Mouse (Mus musculus): ENCODE measurements around the gene Hdgf. TPM values are rescaled to one million over a fixed set of nuclear protein-coding genes. Genes with fewer than 3 reads are reported as not detected.

The Hdgf gene
- total and polyA plus RNA-seq, 3 experiments: 199 to 468 (median 215) TPM

DNA sequence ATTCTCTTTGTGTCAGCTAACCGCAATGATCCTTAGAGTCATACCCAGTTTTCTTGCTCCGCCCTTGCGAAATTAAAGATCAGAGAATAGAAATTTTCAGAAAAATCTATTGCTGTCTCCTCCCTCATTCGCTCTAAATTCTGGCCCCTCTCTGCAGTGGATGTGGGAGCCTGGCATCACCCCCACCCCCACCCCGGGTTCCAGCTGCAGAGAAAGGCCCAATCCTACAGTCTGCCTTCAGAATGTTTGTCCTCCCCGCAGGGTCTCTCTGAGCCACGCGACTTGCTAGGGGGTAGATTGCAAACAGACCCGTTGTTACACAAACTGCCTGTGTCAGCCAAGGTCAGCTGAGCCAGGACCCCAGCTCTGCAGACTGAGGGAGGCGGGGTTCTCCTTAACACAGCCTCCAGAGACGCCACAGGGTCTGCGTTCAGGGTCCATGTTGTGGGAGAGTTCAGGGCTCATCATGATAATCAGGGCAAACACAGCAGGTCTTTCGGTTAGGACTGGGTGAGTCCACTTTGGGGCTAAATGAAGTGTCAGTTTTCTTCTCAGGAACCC is 43.9 kb downstream of the Hdgf start:
- TF ChIP-seq ZMIZ1 (IDR thresholded peaks at IDR 0.05; ENCODE audit: low read depth, low read length) (no peak), SIN3A (IDR thresholded peaks at IDR 0.05; ENCODE audit: low read length) (no peak), CTCF (conservative IDR thresholded peaks at IDR 0.05 in 1 of 2, IDR thresholded peaks at IDR 0.05 in 1 of 2; ENCODE audit: low read depth in 2 of 2, low read length in 2 of 2) (no peak), ZKSCAN1 (IDR thresholded peaks at IDR 0.05; ENCODE audit: borderline replicate concordance, low read depth, low read length) (no peak), SMC3 (IDR thresholded peaks at IDR 0.05; ENCODE audit: low read depth, low read length) (no peak), HCFC1 (IDR thresholded peaks at IDR 0.05; ENCODE audit: low read depth, low read length) (no peak), MAFK (IDR thresholded peaks at IDR 0.05; ENCODE audit: insufficient replicate concordance, low read length) (no peak), ZNF384 (IDR thresholded peaks at IDR 0.05; ENCODE audit: low read depth, low read length) (no peak), USF1 (IDR thresholded peaks at IDR 0.05; ENCODE audit: low read depth, low read length) (no peak), KAT2A (IDR thresholded peaks at IDR 0.05; ENCODE audit: insufficient replicate concordance, low read length) (no peak), E2F4 (IDR thresholded peaks at IDR 0.05; ENCODE audit: insufficient replicate concordance, low read depth, low read length) (no peak), POLR2AphosphoS2 (IDR thresholded peaks at IDR 0.05; ENCODE audit: low read depth, low read length) (no peak), PAX5 (IDR thresholded peaks at IDR 0.05; ENCODE audit: low read length) (no peak), ETS1 (conservative IDR thresholded peaks at IDR 0.05; ENCODE audit: low read depth, low read length) (no peak), RAD21 (IDR thresholded peaks at IDR 0.05; ENCODE audit: low read depth, low read length) (no peak), GABPA (IDR thresholded peaks at IDR 0.05; ENCODE audit: insufficient replicate concordance, low read depth, low read length) (no peak), TBP (conservative IDR thresholded peaks at IDR 0.05; ENCODE audit: low read depth, low read length) (no peak), NRF1 (IDR thresholded peaks at IDR 0.05; ENCODE audit: low read depth, low read length) (no peak), TCF12 (IDR thresholded peaks at IDR 0.05; ENCODE audit: low read depth, low read length) (no peak)
- in situ Hi-C loops (cut with MboI; ENCODE audit: low pct_ligation_motif_present, low pct_unique_long_range_greater_than_20kb, low sequenced_read_pairs): no loop called here

GRCm38 (mm10) chr3:87951946-87952345 is 45.8 kb downstream of the Hdgf start:
- no peak for DNase-seq (ENCODE audit: extremely low read depth)
- H3K27ac ChIP-seq (ENCODE audit: insufficient read depth, low read depth): no peak overlapping the region
- no peaks in the 10 kb centered on the region for H3K9me3 ChIP-seq (replicated peaks; ENCODE audit: low read length)
- TF ChIP-seq ZNF384 (IDR thresholded peaks at IDR 0.05; ENCODE audit: low read depth, low read length): no peak
- TF ChIP-seq CHD1 (IDR thresholded peaks at IDR 0.05; ENCODE audit: low read depth, low read length): no peak
- no peak for TF ChIP-seq NRF1 (IDR thresholded peaks at IDR 0.05; ENCODE audit: low read depth, low read length)
- no peak for TF ChIP-seq JUN (IDR thresholded peaks at IDR 0.05; ENCODE audit: insufficient read depth, low read depth, low read length)
- TF ChIP-seq ZKSCAN1 (IDR thresholded peaks at IDR 0.05; ENCODE audit: borderline replicate concordance, low read depth, low read length): no peak
- TF ChIP-seq E2F4 (IDR thresholded peaks at IDR 0.05; ENCODE audit: insufficient replicate concordance, low read depth, low read length): no peak
- TF ChIP-seq TCF12 (IDR thresholded peaks at IDR 0.05; ENCODE audit: low read depth, low read length): no peak
- no peak for TF ChIP-seq RAD21 (IDR thresholded peaks at IDR 0.05; ENCODE audit: low read depth, low read length)
- no peak for TF ChIP-seq ELF1 (IDR thresholded peaks at IDR 0.05; ENCODE audit: low read depth, low read length)
- no peak for TF ChIP-seq UBTF (IDR thresholded peaks at IDR 0.05; ENCODE audit: low read depth, low read length)
- no peak for TF ChIP-seq PAX5 (IDR thresholded peaks at IDR 0.05; ENCODE audit: low read length)
- in situ Hi-C loops (cut with MboI; ENCODE audit: low pct_ligation_motif_present, low pct_unique_long_range_greater_than_20kb, low sequenced_read_pairs): no loop called here
- H3K4me3 ChIP-seq (replicated peaks in 1 of 3; ENCODE audit: low read depth in 2 of 3, low read length in 2 of 3, poor library complexity in 1 of 3): no peak overlapping the region
- H3K27me3 ChIP-seq (replicated peaks): peaks cover 3% of the 10 kb centered on the region
- no peaks in the 10 kb centered on the region for H3K79me2 ChIP-seq (replicated peaks; ENCODE audit: control insufficient read depth, extremely low read depth, insufficient read depth, poor library complexity, severe bottlenecking)
- H3K36me3 ChIP-seq (replicated peaks in 1 of 2; ENCODE audit: control insufficient read depth in 1 of 2, insufficient read depth in 1 of 2, low read length in 1 of 2): no peaks in the 10 kb centered on the region
- no peak overlapping the region for H3K4me2 ChIP-seq (ENCODE audit: insufficient read depth, low read depth, poor library complexity, severe bottlenecking)
- H3K4me1 ChIP-seq (ENCODE audit: control insufficient read depth in 1 of 2, insufficient read depth in 2 of 2): no peaks in the 10 kb centered on the region
- dilution Hi-C loops (cut with MboI; ENCODE audit: extremely low pct_ligation_motif_present, extremely low pct_unique_long_range_greater_than_20kb, low sequenced_read_pairs): no loop called here
- H3K9ac ChIP-seq (ENCODE audit: insufficient read depth, low read depth): no peak overlapping the region

More for the DNA sequence above, 43.9 kb downstream of the Hdgf start:
- no peaks in the 10 kb centered on the region for H3K4me1 ChIP-seq (ENCODE audit: control insufficient read depth in 1 of 2, insufficient read depth in 2 of 2)
- H3K27me3 ChIP-seq (replicated peaks): no peaks in the 10 kb centered on the region
- H3K4me3 ChIP-seq (replicated peaks in 1 of 3; ENCODE audit: low read depth in 2 of 3, low read length in 2 of 3, poor library complexity in 1 of 3): no peak overlapping the region
- H3K9me3 ChIP-seq (replicated peaks; ENCODE audit: low read length): no peaks in the 10 kb centered on the region
- no peak for DNase-seq (ENCODE audit: extremely low read depth)
- H3K36me3 ChIP-seq (replicated peaks in 1 of 2; ENCODE audit: control insufficient read depth in 1 of 2, insufficient read depth in 1 of 2, low read length in 1 of 2): peaks cover 0 to 13% of the 10 kb centered on the region in 2 experiments
- no peaks in the 10 kb centered on the region for H3K79me2 ChIP-seq (replicated peaks; ENCODE audit: control insufficient read depth, extremely low read depth, insufficient read depth, poor library complexity, severe bottlenecking)
- H3K9ac ChIP-seq (ENCODE audit: insufficient read depth, low read depth): no peak overlapping the region
- H3K4me2 ChIP-seq (ENCODE audit: insufficient read depth, low read depth, poor library complexity, severe bottlenecking): no peak overlapping the region
- dilution Hi-C loops (cut with MboI; ENCODE audit: extremely low pct_ligation_motif_present, extremely low pct_unique_long_range_greater_than_20kb, low sequenced_read_pairs): no loop called here
- no peak overlapping the region for H3K27ac ChIP-seq (ENCODE audit: insufficient read depth, low read depth)

Data from CH12.LX (cell line).